Mouse (Mus musculus): ENCODE measurements at regions not wholly inside any gene's neighbourhood (a gene's known extent, or its start where the extent isn't known, plus 50 kb on each side); places are given as distances from the start of the nearest gene placed in this dataset.

DNA sequence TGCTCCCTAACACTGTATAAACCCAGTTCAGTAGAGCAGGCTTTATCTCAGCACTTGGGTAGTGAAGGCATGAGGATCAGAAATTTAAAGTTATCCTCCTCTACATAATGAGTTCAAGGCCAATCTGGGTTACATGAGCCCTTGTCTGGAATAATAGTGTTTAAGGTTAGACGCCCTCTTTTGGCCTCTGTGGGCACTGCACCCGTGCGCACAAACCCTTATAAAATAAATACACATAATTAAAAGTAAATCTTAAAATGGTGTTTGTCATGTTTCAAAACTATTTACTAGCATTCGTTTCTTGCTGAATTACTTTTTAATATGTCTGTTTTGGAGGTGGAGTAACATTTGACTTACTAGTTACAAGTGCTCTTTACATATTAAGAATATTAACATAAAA lies 271.2 kb downstream of the Cyp26b1 start:
- Histone ChIP-seq H3K27me3 (ENCODE audit: control insufficient read depth) (peaks cover 6% of the 10 kb centered on the region), H3K4me1 (ENCODE audit: control insufficient read depth) (peaks cover 15% of the 10 kb centered on the region), H3K9me3 (ENCODE audit: control insufficient read depth, low read length) (no peaks in the 10 kb centered on the region)

DNA sequence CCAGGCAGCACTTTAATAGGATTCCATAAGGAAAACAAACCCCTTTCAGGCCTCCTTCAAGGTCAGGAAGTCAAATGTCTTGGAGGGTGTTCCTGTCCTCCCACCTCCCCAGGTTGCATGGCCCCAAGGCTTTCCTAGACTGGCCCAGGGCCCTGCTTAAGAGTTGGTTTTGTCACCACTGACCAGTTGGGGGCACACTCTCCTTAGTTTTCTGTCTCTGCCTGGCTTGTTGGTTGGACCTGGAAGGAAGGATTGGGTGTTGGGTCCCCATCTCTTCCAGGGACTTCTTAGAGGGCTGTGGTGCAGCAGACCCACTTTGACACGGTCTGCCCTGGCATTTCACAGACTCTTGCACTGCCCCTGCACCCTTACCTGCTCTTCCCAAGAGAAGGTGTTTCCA lies 273.1 kb downstream of the Cyp26b1 start:
- H3K27me3 ChIP-seq (ENCODE audit: control insufficient read depth): peaks cover 3% of the 10 kb centered on the region
- H3K4me3 ChIP-seq (replicated peaks): no peak overlapping the region
- H3K4me1 ChIP-seq (ENCODE audit: control insufficient read depth): no peaks in the 10 kb centered on the region
- TF ChIP-seq GATA1 (IDR thresholded peaks at IDR 0.05; ENCODE audit: low read length) (no peak), TAL1 (IDR thresholded peaks at IDR 0.05; ENCODE audit: low read length) (no peak)
- no peaks in the 10 kb centered on the region for H3K36me3 ChIP-seq (ENCODE audit: control insufficient read depth)
- H3K9me3 ChIP-seq (ENCODE audit: control insufficient read depth, low read length): no peaks in the 10 kb centered on the region

More for the DNA sequence above, 271.2 kb downstream of the Cyp26b1 start:
- no peak overlapping the region for H3K4me3 ChIP-seq (replicated peaks)
- no peaks in the 10 kb centered on the region for H3K36me3 ChIP-seq (ENCODE audit: control insufficient read depth)
- TF ChIP-seq TAL1 (IDR thresholded peaks at IDR 0.05; ENCODE audit: low read length) (no peak), GATA1 (IDR thresholded peaks at IDR 0.05; ENCODE audit: low read length) (no peak)

GRCm38 (mm10) chr6:84318774-84319173 lies 274.9 kb downstream of the Cyp26b1 start:
- Histone ChIP-seq H3K4me3 (replicated peaks) (no peak overlapping the region), H3K4me1 (ENCODE audit: control insufficient read depth) (no peaks in the 10 kb centered on the region), H3K36me3 (ENCODE audit: control insufficient read depth) (no peaks in the 10 kb centered on the region), H3K9me3 (ENCODE audit: control insufficient read depth, low read length) (no peaks in the 10 kb centered on the region), H3K27me3 (ENCODE audit: control insufficient read depth) (peaks cover 6% of the 10 kb centered on the region)
- TF ChIP-seq GATA1 (IDR thresholded peaks at IDR 0.05; ENCODE audit: low read length) (no peak), TAL1 (IDR thresholded peaks at IDR 0.05; ENCODE audit: low read length) (no peak)

GRCm38 (mm10) chr6:84317026-84317425 lies 276.7 kb downstream of the Cyp26b1 start:
- Histone ChIP-seq H3K4me1 (ENCODE audit: control insufficient read depth) (no peaks in the 10 kb centered on the region), H3K9me3 (ENCODE audit: control insufficient read depth, low read length) (no peaks in the 10 kb centered on the region), H3K4me3 (replicated peaks) (no peak overlapping the region), H3K36me3 (ENCODE audit: control insufficient read depth) (no peaks in the 10 kb centered on the region), H3K27me3 (ENCODE audit: control insufficient read depth) (peaks cover 10% of the 10 kb centered on the region)
- no peak for TF ChIP-seq GATA1 (IDR thresholded peaks at IDR 0.05; ENCODE audit: low read length)
- TF ChIP-seq TAL1 (IDR thresholded peaks at IDR 0.05; ENCODE audit: low read length): no peak

- Histone ChIP-seq H3K27me3 (ENCODE audit: control insufficient read depth) (peaks cover 10% of the 10 kb centered on the region), H3K9me3 (ENCODE audit: control insufficient read depth, low read length) (no peaks in the 10 kb centered on the region)
- TF ChIP-seq GATA1 (IDR thresholded peaks at IDR 0.05; ENCODE audit: low read length) (no peak), TAL1 (IDR thresholded peaks at IDR 0.05; ENCODE audit: low read length) (no peak)
Observed at GRCm38 (mm10) chr6:84315175-84315912, 278.4 kb downstream of the Cyp26b1 start.

GRCm38 (mm10) chr6:84313797-84314196 lies 279.9 kb downstream of the Cyp26b1 start:
- Histone ChIP-seq H3K9me3 (ENCODE audit: control insufficient read depth, low read length) (no peaks in the 10 kb centered on the region), H3K4me3 (replicated peaks) (no peak overlapping the region), H3K27me3 (ENCODE audit: control insufficient read depth) (peaks cover 9% of the 10 kb centered on the region), H3K36me3 (ENCODE audit: control insufficient read depth) (no peaks in the 10 kb centered on the region), H3K4me1 (ENCODE audit: control insufficient read depth) (no peaks in the 10 kb centered on the region)
- TF ChIP-seq TAL1 (IDR thresholded peaks at IDR 0.05; ENCODE audit: low read length) (no peak), GATA1 (IDR thresholded peaks at IDR 0.05; ENCODE audit: low read length) (no peak)

More at GRCm38 (mm10) chr6:84315175-84315912, 278.4 kb downstream of the Cyp26b1 start:
- Histone ChIP-seq H3K4me3 (replicated peaks) (no peak overlapping the region), H3K4me1 (ENCODE audit: control insufficient read depth) (no peaks in the 10 kb centered on the region), H3K36me3 (ENCODE audit: control insufficient read depth) (no peaks in the 10 kb centered on the region)

DNA sequence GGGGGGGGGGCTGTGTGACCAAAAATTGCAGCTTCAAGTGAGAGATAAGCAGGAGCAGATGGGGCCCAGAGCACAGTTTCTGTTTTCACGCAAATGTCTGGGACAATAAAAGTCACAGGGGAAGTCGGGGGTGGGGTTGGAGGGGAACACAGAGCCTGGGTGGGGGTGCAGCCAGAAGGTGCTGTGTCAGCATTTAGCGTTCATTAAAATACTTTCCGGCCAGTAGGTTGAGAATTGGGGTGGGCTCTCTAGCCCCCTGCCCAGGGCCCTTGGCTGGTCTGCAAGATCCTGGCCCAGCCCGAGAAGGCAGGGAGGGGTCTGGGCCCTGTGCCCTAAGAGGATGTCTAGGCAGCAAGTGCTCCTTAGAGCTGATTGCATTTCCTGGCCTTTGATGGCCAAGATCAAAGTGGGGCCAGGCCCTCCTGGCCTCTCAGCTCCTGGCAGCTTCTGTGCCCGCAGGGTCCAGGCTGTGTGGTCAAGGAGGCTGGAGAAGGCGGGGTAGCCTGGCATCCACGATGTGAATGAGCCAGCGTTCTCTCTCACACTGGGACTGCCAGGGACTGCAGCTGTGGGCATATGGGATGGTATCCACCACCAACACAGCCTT lies 283.0 kb downstream of the Cyp26b1 start:
- Histone ChIP-seq H3K36me3 (ENCODE audit: control insufficient read depth) (no peaks in the 10 kb centered on the region), H3K27me3 (ENCODE audit: control insufficient read depth) (peaks cover 6% of the 10 kb centered on the region; the same call in 1 of the 2 replicates), H3K4me3 (replicated peaks) (no peak overlapping the region), H3K9me3 (ENCODE audit: control insufficient read depth, low read length) (no peaks in the 10 kb centered on the region), H3K4me1 (ENCODE audit: control insufficient read depth) (no peaks in the 10 kb centered on the region)
- TF ChIP-seq TAL1 (IDR thresholded peaks at IDR 0.05; ENCODE audit: low read length): no peak
- no peak for TF ChIP-seq GATA1 (IDR thresholded peaks at IDR 0.05; ENCODE audit: low read length)

- no peaks in the 10 kb centered on the region for H3K27me3 ChIP-seq (ENCODE audit: control insufficient read depth)
- TF ChIP-seq TAL1 (IDR thresholded peaks at IDR 0.05; ENCODE audit: low read length) (no peak), GATA1 (IDR thresholded peaks at IDR 0.05; ENCODE audit: low read length) (no peak)
Observed at GRCm38 (mm10) chr6:84307556-84307955, 286.2 kb downstream of the Cyp26b1 start.

DNA sequence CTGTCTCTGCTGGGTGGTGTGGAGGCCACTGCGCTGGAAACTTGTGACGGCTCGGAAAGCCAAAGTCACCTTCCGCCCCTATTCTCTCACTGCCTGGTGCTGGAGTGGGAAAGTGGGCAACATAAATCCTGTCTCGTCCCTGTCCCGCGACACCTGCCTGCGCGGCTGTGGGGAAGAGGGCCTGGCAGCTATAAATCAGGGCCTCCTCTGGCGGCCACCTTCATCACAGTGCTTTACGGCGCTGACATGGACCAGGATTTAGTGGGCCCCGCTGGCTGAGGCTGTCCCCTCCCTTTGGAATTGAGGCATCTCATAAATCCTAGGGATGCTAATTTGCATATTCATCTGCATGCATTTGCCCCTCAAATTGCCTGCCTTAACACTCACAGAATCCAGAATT lies 287.1 kb downstream of the Cyp26b1 start:
- Histone ChIP-seq H3K9me3 (ENCODE audit: control insufficient read depth, low read length) (no peaks in the 10 kb centered on the region), H3K27me3 (ENCODE audit: control insufficient read depth) (no peaks in the 10 kb centered on the region), H3K36me3 (ENCODE audit: control insufficient read depth) (no peaks in the 10 kb centered on the region), H3K4me3 (replicated peaks) (no peak overlapping the region), H3K4me1 (ENCODE audit: control insufficient read depth) (no peaks in the 10 kb centered on the region)
- no peak for TF ChIP-seq TAL1 (IDR thresholded peaks at IDR 0.05; ENCODE audit: low read length)
- no peak for TF ChIP-seq GATA1 (IDR thresholded peaks at IDR 0.05; ENCODE audit: low read length)

More at GRCm38 (mm10) chr6:84307556-84307955, 286.2 kb downstream of the Cyp26b1 start:
- H3K36me3 ChIP-seq (ENCODE audit: control insufficient read depth): no peaks in the 10 kb centered on the region
- no peaks in the 10 kb centered on the region for H3K4me1 ChIP-seq (ENCODE audit: control insufficient read depth)
- no peak overlapping the region for H3K4me3 ChIP-seq (replicated peaks)
- H3K9me3 ChIP-seq (ENCODE audit: control insufficient read depth, low read length): no peaks in the 10 kb centered on the region

Data from erythroblast, embryonic 14.5 days (primary cell).